Mouse (Mus musculus) gastrocnemius, postnatal 36 days (tissue): ENCODE data around the gene Celf2. TPM values are rescaled to one million over a fixed set of nuclear protein-coding genes. Genes with fewer than 3 reads are reported as not detected.

Experiments used
- DNase-seq, 2 experiments: peaks; one replicate each; pipeline ENCODE4 v3.0.0; 2022
- intact Hi-C: fragments of 180-260 bp; cut with DNase I; formaldehyde crosslinking; loops from one replicate; pipeline ENCODE4 v1.15.1; 2025
- total RNA-seq, 2 experiments: library from RNA; stranded (reverse); gene quantifications; 2 replicates each; pipeline ENCODE4 v1.2.3; 2021

Gene Celf2
- total RNA-seq, 2 experiments from 2014 or later, result 59.7 to 65.3 TPM

DNA sequence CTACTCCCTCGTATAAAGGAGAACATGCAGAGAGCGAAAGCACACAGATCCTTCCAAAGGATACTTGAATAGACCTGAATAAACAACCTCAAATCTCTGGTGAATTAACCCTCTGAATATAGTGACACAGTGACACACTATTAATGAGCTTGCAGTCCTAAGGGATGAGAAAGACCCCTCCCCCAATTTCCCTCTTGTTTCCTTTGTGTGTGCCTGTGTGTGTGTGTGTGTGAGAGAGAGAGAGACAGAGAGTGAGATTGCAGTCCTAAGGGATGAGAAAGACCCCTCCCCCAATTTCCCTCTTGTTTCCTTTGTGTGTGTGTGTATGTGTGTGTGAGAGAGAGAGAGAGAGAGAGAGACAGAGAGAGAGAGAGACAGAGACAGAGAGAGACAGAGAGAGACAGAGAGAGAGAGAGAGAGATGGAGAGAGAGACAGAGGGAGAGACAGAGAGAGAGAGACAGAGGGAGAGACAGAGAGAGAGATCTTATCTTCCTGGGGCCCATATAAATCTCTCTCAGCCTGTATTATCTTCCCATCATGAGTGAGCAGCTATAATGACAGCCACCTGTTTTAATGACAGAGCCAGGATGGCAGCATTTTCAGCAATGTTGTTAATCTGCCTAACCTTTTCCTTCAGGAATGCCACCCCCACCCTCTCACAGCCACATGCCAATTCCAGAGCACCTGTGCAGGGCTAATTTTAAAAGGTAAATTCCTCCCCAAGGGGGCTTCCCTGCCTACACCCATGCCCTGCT lies 566.5 kb downstream of the Celf2 start:
- intact Hi-C loops, result no loop called here
- DNase-seq, result no peak

GRCm38 (mm10) chr2:6939143-6939542 lies 570.2 kb downstream of the Celf2 start:
- intact Hi-C loops, result no loop called here
- DNase-seq, result no peak

DNA sequence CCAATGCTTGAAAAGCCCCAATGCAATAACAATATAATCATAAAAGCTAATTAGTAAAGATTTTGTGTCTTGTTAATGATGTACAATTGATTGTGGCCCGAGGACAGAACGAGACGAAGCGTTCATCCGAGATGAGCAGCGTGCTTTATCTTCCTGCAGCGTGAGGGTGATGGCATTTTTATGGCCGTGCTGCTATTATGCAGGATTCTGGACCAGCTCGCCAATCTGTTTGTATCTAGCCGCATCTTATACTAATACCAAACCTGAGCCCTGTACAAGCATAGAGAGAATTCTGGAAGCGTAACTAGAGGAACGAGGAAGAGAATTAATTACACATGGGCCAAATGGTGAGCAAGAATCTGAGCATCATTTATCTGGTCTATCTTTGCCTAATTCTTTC lies 576.2 kb downstream of the Celf2 start:
- intact Hi-C loops, result no loop called here
- DNase-seq, result no peak

GRCm38 (mm10) chr2:6927693-6928360 lies 581.5 kb downstream of the Celf2 start:
- intact Hi-C loops, result no loop called here
- no peak for DNase-seq

DNA sequence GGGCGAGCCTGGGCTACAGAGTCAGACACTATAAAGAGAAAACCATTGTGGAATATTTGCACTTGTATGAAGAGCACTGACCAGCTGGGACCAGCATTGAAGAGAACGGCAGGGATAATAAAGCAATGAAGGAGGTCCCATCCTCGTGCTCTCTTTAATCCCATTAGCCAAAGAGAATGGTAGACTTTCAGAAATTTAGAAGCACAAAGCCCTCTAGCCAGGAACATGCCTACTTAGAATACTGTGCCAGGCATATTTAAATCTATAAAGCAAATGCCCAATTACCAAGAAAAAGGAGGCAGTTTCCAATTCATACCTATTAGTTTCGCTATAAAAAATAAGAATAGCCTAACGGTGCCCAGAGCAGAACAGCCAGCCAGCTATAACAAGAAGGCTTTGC lies 583.9 kb downstream of the Celf2 start:
- DNase-seq, result no peak
- intact Hi-C loops, result no loop called here

DNA sequence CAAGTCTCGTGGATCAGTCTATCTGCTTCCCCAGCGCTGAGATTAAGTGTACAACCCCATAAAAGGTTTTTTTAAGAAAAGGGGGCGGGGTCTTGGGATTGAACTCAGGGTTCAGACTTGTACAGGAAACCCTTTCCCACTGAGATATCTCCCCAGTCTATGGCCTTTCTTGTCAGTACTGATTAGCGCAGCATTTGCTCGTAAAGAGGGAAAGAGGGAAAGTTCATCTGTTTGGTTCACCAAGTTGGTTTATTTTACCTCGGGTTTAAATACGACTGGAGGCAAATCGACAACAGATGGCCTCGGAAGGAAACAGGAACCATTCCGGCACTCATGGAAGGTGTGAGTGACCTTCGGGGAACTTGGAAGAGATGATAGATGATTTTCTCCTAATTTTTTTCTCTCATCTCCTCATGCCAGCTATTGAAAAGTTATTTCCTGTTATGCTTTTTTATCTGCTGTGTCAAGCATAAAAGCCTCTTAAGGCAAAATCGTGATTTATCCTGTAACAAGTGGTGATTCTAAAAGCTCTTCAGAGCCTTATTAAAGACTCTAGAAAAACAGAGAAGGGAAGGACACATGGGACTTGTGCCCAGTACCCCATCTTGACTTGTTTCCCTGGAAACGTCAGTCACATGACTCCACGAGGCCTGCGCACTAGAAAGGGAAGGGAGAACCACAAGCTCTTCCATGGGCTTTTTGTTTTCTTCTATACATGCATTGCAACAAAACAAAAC lies 585.5 kb downstream of the Celf2 start:
- no peak for DNase-seq
- intact Hi-C loops, result no loop called here

- intact Hi-C loops, result no loop called here
- DNase-seq, result no peak
These were observed 594.0 kb downstream of the Celf2 start for GRCm38 (mm10) chr2:6915386-6915785.

GRCm38 (mm10) chr2:6913315-6913714 lies 596.0 kb downstream of the Celf2 start:
- intact Hi-C loops, result no loop called here
- no peak for DNase-seq

- DNase-seq, result no peak
- intact Hi-C loops, result no loop called here
These were observed 597.4 kb downstream of the Celf2 start for GRCm38 (mm10) chr2:6911932-6912331.

DNA sequence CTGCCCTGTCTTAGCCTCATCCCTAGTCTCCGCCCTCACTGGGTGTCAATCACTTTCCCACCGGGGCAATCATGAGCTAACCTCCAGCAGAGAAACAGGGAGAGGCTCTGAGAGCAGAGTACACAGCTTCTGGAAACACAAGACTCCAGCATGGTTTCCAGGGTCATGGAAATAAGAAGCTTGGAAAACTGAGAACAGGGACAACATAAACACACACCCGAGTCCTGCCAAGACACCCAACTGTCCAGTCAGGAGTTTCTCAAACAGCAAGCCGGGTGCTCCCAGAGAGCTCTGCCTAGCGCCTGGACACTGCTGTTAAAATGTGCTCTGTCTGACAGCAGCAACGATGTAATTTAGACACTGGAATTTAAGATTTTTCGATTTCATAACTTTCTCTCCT lies 599.4 kb downstream of the Celf2 start:
- DNase-seq, result peak; percentile 15 to 37

DNA sequence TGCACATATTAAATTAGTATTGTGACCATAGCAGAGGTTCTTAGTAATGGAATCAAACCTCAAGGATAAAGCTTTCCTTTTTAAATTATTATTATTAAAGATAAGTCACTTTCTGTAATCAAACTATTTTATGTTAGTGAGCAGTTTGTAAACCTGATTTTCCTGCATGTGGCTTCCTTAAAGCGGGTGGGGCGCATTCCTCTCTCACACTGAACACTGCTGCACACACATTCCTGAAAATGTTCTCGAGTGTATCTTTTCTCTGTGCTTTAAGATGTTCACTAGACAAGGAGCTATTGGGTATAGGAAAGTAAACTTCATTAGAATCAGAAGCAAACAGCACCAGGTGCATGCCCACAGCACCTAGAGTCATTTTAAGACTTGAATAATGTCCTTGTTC lies 605.0 kb downstream of the Celf2 start:
- DNase-seq, result no peak
- intact Hi-C loops, result no loop called here

More for the DNA sequence above, 599.4 kb downstream of the Celf2 start:
- intact Hi-C loops, result no loop called here

GRCm38 (mm10) chr2:6903251-6903763 lies 606.1 kb downstream of the Celf2 start:
- no peak for DNase-seq
- intact Hi-C loops, result no loop called here

- intact Hi-C loops, result no loop called here
- DNase-seq, result no peak
These were observed 612.5 kb downstream of the Celf2 start for GRCm38 (mm10) chr2:6896896-6897295.

DNA sequence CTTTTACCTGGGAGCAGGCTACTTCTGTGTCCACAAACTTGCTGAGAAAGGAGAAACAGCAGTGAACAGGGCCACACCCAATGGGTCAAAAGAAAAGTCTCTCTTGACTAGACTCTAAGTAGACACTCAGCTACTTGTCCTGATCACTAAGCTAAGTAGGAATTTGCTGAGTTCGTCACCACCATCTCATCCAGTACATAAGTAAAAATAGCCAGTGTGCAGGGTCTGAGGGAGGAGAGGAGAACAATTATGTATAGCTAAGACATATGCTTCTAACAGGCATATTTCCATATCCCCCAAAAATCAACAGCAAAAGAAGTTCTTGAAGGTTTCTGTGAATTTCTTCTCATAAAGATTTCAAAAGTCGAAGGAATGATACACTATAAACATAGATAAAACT lies 615.8 kb downstream of the Celf2 start:
- DNase-seq, result no peak
- intact Hi-C loops, result no loop called here

DNA sequence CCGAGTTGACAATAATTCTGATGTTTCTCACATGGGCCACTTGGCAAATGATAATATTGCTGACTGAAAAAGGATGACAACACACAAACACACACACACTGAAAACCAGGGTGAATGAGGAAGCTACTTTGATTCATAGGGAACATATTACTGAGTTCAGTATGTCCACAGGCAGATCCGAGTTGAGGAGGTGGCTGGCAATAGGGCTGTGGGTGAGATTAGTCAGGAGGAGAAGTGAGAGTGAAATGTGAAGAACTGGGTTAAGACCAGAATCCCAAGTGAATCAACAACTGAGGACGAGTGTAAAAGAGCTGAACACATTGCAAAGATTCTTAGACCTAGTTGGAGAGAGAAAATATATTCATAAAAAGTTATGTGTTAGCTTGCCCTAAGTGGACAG lies 616.3 kb downstream of the Celf2 start:
- intact Hi-C loops, result no loop called here
- no peak for DNase-seq

GRCm38 (mm10) chr2:6884796-6885711 lies 624.3 kb downstream of the Celf2 start:
- DNase-seq, result no peak
- intact Hi-C loops, result no loop called here

GRCm38 (mm10) chr2:6883996-6884795 lies 625.2 kb downstream of the Celf2 start:
- DNase-seq, result no peak
- intact Hi-C loops, result no loop called here

DNA sequence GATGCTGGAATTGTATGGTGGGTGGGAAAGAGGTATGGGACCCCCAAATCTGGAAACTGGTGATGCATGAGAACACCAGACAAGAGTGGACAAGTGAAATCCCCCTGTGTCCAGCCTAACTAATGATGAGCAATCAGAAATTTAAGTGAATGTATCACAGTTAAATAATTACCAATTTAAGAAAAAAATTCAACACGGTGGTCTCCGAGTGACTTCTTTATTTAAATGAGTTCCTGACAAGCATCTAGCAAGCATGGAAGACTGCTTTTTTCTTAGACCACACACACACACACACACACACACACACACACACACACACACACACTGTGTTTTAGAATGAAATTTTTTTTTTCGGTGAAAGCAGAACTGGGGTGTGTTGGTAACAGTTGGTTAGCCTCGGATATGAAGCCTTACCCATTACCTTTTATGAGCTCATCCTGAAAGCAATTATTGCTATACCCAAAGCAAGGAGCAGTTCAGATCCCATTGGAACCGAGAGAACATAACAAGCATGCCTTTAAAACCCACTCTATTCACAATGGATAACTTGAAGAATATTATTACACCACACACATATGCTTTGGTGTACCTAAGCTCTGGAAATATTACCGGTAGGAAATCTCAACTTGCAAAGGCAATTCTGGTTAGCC lies 627.0 kb downstream of the Celf2 start:
- no peak for DNase-seq
- intact Hi-C loops, result no loop called here
